Mouse (Mus musculus) C2C12 (cell line): ENCODE data around the gene Plekha8. TPM values are rescaled to one million over a fixed set of nuclear protein-coding genes. Genes with fewer than 3 reads are reported as not detected.

Source experiments
- H3K27me3 ChIP-seq: one replicate; pipeline ENCODE4 v1.6.1; 2011; ENCODE audit not compliant: control insufficient read depth, insufficient read depth, insufficient read length
- H3K36me3 ChIP-seq: one replicate; pipeline ENCODE4 v1.6.1; 2011; ENCODE audit not compliant: control insufficient read depth, insufficient read depth
- H3K4me3 ChIP-seq: one replicate; pipeline ENCODE4 v1.5.1; 2011; ENCODE audit warnings: mild to moderate bottlenecking, control low read depth; ENCODE audit not compliant: poor library complexity, insufficient read depth, severe bottlenecking
- H3K79me2 ChIP-seq: one replicate; pipeline ENCODE4 v1.6.1; 2011; ENCODE audit not compliant: control insufficient read depth, insufficient read depth
- H3K79me3 ChIP-seq: one replicate; pipeline ENCODE4 v1.6.1; 2011; ENCODE audit warnings: low read depth, control low read depth
- H3ac ChIP-seq: one replicate; pipeline ENCODE3; 2011; ENCODE audit warnings: low read depth; ENCODE audit not compliant: control insufficient read depth, insufficient read length
- CEBPB ChIP-seq: IDR thresholded peaks from one replicate; pipeline ENCODE4 v1.6.1; 2011; ENCODE audit warnings: low read depth, mild to moderate bottlenecking, control low read depth, moderate library complexity
- CTCF ChIP-seq: IDR thresholded peaks from one replicate; pipeline ENCODE4 v1.5.1; 2011; ENCODE audit not compliant: control insufficient read depth, insufficient read depth, insufficient read length
- FOSL1 ChIP-seq: IDR thresholded peaks from one replicate; pipeline ENCODE4 v1.8.0; 2011; ENCODE audit warnings: mild to moderate bottlenecking, low read length; ENCODE audit not compliant: poor library complexity, insufficient read depth, severe bottlenecking
- MAX ChIP-seq: IDR thresholded peaks from one replicate; pipeline ENCODE4 v1.6.1; 2011; ENCODE audit warnings: mild to moderate bottlenecking, control low read depth
- MYOD1 ChIP-seq: IDR thresholded peaks from one replicate; pipeline ENCODE4 v1.6.1; 2011; ENCODE audit warnings: low read depth; ENCODE audit not compliant: control insufficient read depth, insufficient read length
- MYOG ChIP-seq: IDR thresholded peaks from one replicate; pipeline ENCODE4 v1.6.1; 2011; ENCODE audit not compliant: control insufficient read depth, insufficient read length; ENCODE audit errors: extremely low read depth
- USF1 ChIP-seq: IDR thresholded peaks from one replicate; pipeline ENCODE4 v1.6.1; 2011; ENCODE audit warnings: low read depth, mild to moderate bottlenecking, control low read depth, moderate library complexity
- polyA plus RNA-seq: library from polyadenylated mRNA; unstranded; fragments of >200 nt; fragmentation: generic; extraction: Trizol; gene quantifications from one replicate; pipeline ENCODE4 v1.2.1, GENCODE M21; 2012; ENCODE audit warnings: missing spikeins

Gene Plekha8
- polyA plus RNA-seq, 1 experiment = 3.9 TPM

DNA sequence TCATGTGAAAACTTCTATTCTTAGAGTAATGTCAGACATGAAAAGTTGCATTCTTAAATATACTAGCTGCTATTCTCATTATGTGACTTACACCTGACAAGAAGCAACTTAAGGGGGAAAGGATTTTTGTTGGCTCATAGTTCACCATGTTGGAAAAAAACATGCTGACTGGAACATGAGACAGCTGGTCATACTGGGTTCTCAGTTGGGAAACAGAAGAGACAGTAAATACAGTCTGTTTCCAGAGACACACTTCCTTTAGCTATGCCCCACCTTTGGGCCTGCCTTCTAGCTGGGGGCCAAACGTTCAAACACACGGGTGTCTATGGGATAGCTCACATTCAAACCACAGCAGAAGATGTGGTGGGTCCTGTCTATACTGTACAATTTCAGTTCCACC, 41.3 kb upstream of the Plekha8 start:
- H3K27me3 ChIP-seq = no peaks in the 10 kb centered on the region
- H3K36me3 ChIP-seq = no peaks in the 10 kb centered on the region
- H3K79me3 ChIP-seq = no peaks in the 10 kb centered on the region
- TF ChIP-seq MYOG (no peak), FOSL1 (no peak), CEBPB (no peak), CTCF (no peak), USF1 (no peak), MAX (no peak)
- no peak overlapping the region for H3ac ChIP-seq
- H3K79me2 ChIP-seq = no peaks in the 10 kb centered on the region
- no peak overlapping the region for H3K4me3 ChIP-seq

DNA sequence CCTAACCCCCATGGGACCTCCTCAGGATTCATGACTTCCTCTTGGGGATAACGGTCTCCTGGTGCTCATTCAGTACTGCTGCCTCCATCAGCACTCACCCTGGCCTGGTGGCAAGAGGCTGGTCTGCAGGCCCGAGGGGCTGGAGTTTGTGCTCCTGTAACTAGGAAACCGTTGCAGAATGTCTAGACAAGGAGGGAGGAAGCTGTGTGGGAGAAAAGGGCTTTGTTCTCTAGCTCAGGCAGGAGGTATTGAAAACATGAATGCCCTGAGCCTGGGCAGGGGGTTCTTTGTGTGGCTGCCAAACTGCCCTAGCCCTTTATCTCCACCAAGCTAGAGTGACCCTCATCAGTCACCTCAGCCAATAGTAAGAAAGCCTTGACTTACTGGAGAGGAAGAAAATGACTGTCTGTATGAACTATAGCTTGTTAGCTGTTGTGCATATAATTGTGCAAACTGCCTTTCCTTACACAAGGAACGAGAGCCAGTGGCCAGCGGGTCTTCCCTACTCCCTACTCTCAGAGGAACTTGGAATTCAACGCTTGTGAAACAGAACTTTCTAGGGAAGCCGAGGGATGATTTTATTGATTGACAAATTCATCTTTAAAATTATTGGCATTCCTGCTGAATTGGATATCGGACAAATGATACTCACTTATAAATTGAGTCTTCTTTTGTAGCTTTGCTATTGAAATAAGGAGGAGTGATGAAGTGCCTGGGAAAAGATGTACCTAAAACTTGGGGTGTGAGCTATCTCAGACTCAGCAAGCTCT, 40.4 kb upstream of the Plekha8 start:
- no peaks in the 10 kb centered on the region for H3K79me3 ChIP-seq
- H3ac ChIP-seq = no peak overlapping the region
- no peak overlapping the region for H3K4me3 ChIP-seq
- H3K36me3 ChIP-seq = no peaks in the 10 kb centered on the region
- no peak for TF ChIP-seq MYOD1
- no peak for TF ChIP-seq MYOG
- TF ChIP-seq CTCF = no peak
- TF ChIP-seq MAX = no peak
- TF ChIP-seq USF1 = no peak
- no peak for TF ChIP-seq CEBPB
- TF ChIP-seq FOSL1 = no peak
- no peaks in the 10 kb centered on the region for H3K79me2 ChIP-seq
- no peaks in the 10 kb centered on the region for H3K27me3 ChIP-seq

- Histone ChIP-seq H3K4me3 (no peak overlapping the region), H3K36me3 (no peaks in the 10 kb centered on the region), H3K79me3 (no peaks in the 10 kb centered on the region), H3K27me3 (no peaks in the 10 kb centered on the region), H3ac (no peak overlapping the region), H3K79me2 (no peaks in the 10 kb centered on the region)
- no peak for TF ChIP-seq FOSL1
Observed at GRCm38 (mm10) chr6:54555816-54556215, 39.1 kb upstream of the Plekha8 start.

GRCm38 (mm10) chr6:54557671-54558070, 37.2 kb upstream of the Plekha8 start:
- Histone ChIP-seq H3ac (no peak overlapping the region), H3K79me2 (no peaks in the 10 kb centered on the region), H3K4me3 (no peak overlapping the region), H3K79me3 (peaks cover 2% of the 10 kb centered on the region), H3K27me3 (no peaks in the 10 kb centered on the region), H3K36me3 (no peaks in the 10 kb centered on the region)
- no peak for TF ChIP-seq USF1
- TF ChIP-seq CEBPB = no peak
- no peak for TF ChIP-seq CTCF
- TF ChIP-seq MYOD1 = no peak
- TF ChIP-seq MAX = no peak
- no peak for TF ChIP-seq MYOG
- no peak for TF ChIP-seq FOSL1

DNA sequence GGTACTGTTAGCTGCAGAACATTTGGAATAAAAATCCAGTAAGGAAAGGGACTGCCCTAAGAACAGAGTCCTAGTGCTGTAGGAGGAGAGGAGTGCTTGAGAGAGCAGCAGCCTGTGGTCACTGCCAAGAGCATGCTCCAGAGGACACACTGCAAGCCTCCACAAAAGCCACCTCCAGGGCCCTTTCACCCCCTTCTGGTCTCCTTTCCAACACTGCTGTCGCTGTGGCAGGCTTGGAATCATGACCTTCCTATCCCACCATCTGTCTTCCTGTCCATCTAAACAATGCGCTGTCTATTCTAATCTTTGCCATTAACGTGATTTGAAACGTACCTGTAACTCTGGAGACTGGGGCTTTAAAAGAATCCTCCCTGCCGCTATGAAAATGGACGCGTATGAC, 36.4 kb upstream of the Plekha8 start:
- Histone ChIP-seq H3K79me3 (peaks cover 2% of the 10 kb centered on the region), H3K36me3 (no peaks in the 10 kb centered on the region), H3K27me3 (no peaks in the 10 kb centered on the region), H3ac (no peak overlapping the region), H3K4me3 (no peak overlapping the region), H3K79me2 (no peaks in the 10 kb centered on the region)
- TF ChIP-seq USF1 = no peak
- TF ChIP-seq MYOD1 = no peak
- no peak for TF ChIP-seq CEBPB
- TF ChIP-seq MYOG = no peak
- TF ChIP-seq CTCF = no peak
- TF ChIP-seq FOSL1 = no peak
- TF ChIP-seq MAX = no peak

DNA sequence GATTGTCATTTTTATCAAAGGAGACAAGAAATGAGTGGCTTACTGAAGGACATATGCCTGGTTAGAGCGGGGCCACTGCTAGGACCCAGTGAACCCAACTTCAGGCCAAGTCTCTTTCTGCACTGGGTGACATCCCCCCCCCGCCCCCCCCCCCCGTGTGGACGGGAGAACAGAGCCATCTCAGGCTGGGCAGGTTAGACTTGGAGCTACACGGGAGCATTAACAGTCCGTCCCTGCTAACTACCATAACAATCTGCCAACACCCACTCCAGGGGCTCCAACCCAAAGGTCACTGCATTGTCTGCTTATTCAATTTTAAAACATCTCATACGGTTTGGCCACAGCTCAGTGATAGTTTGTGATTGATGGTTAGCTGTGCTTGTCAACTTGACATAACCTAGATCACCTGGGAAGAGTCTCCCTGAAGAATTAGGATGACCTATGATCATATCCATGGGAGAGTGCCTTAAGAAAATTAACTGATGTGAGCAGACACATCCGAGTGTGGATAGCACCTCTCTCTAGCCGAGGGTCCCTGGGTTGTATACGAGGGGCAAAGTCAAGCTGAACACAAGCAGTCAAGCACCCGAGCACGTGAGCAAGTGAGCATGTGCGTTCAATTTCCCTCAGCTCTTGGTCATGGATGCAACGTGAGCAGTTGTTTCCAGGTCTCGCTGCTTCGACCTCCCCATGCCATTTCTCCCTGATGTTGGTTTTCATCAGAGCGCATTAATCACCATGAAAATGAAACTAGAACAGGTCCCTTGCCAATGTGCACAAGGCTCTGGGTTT, 32.7 kb upstream of the Plekha8 start:
- TF ChIP-seq USF1 (no peak), MYOD1 (no peak), MAX (no peak), MYOG (no peak), CEBPB (no peak), CTCF (no peak), FOSL1 (no peak)
- Histone ChIP-seq H3K79me2 (peaks cover 7% of the 10 kb centered on the region), H3K36me3 (no peaks in the 10 kb centered on the region), H3K27me3 (no peaks in the 10 kb centered on the region), H3K4me3 (no peak overlapping the region), H3ac (no peak overlapping the region), H3K79me3 (peaks cover 2% of the 10 kb centered on the region)
